Mouse (Mus musculus): ENCODE measurements at regions not wholly inside any gene's neighbourhood (a gene's known extent, or its start where the extent isn't known, plus 50 kb on each side); places are given as distances from the start of the nearest gene placed in this dataset.

- Histone ChIP-seq H3K27me3 (ENCODE audit: control insufficient read depth, insufficient read depth, low read length, poor library complexity, severe bottlenecking) (no peaks in the 10 kb centered on the region; the same call in 1 of the 2 replicates), H3K4me3 (ENCODE audit: low read depth, low read length) (no peak overlapping the region), H3K36me3 (ENCODE audit: control insufficient read depth, insufficient read depth, low read length, poor library complexity, severe bottlenecking) (no peaks in the 10 kb centered on the region), H3K9ac (ENCODE audit: low read depth, poor library complexity, severe bottlenecking) (no peak overlapping the region), H3K27ac (ENCODE audit: insufficient read depth, low read length) (no peak overlapping the region), H3K9me3 (replicated peaks; ENCODE audit: control insufficient read depth, insufficient read depth, low read length, poor library complexity, severe bottlenecking) (no peaks in the 10 kb centered on the region), H3K4me1 (ENCODE audit: control insufficient read depth, insufficient read depth, low read length) (no peaks in the 10 kb centered on the region)
- TF ChIP-seq CTCF (IDR thresholded peaks at IDR 0.05; ENCODE audit: low read depth, low read length): no peak
These were observed 61.6 kb upstream of the Pdc start for GRCm38 (mm10) chr1:150257596-150257995.

GRCm38 (mm10) chr1:150260355-150260754 lies 58.9 kb upstream of the Pdc start:
- Histone ChIP-seq H3K36me3 (ENCODE audit: control insufficient read depth, insufficient read depth, low read length, poor library complexity, severe bottlenecking) (no peaks in the 10 kb centered on the region), H3K4me3 (ENCODE audit: low read depth, low read length) (no peak overlapping the region), H3K27me3 (ENCODE audit: control insufficient read depth, insufficient read depth, low read length, poor library complexity, severe bottlenecking) (no peaks in the 10 kb centered on the region; the same call in 1 of the 2 replicates), H3K27ac (ENCODE audit: insufficient read depth, low read length) (no peak overlapping the region), H3K9me3 (replicated peaks; ENCODE audit: control insufficient read depth, insufficient read depth, low read length, poor library complexity, severe bottlenecking) (no peaks in the 10 kb centered on the region), H3K4me1 (ENCODE audit: control insufficient read depth, insufficient read depth, low read length) (no peaks in the 10 kb centered on the region), H3K9ac (ENCODE audit: low read depth, poor library complexity, severe bottlenecking) (no peak overlapping the region)
- TF ChIP-seq EP300 (IDR thresholded peaks at IDR 0.05; ENCODE audit: insufficient read depth, low read depth, low read length): no peak
- no peak for TF ChIP-seq POLR2A (IDR thresholded peaks at IDR 0.05; ENCODE audit: insufficient read depth, low read length)
- no peak for TF ChIP-seq CTCF (IDR thresholded peaks at IDR 0.05; ENCODE audit: low read depth, low read length)

DNA sequence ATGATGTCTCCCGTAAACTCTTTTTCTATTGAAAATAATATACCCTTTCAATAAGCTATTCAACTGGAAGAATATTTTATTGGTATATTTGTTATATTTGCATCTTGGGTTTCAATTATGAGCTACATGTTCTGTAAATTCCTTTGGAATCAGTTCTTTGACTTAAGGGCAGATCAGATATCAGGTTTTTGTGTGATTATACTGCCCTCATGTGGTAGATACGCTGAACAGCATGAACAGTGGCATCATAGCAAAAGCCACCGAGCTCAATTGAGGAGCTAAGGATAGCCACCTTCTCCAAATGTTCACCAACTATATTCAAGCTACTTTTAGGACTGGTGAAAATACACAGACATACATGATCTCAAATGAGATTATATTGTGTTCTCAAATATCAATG lies 52.7 kb upstream of the Pdc start:
- H3K4me1 ChIP-seq (ENCODE audit: control insufficient read depth, insufficient read depth, low read length): no peaks in the 10 kb centered on the region
- peak; percentile 13 for TF ChIP-seq CTCF (IDR thresholded peaks at IDR 0.05; ENCODE audit: low read depth, low read length)
- no peak for TF ChIP-seq EP300 (IDR thresholded peaks at IDR 0.05; ENCODE audit: insufficient read depth, low read depth, low read length)

GRCm38 (mm10) chr1:150267003-150267402 lies 52.2 kb upstream of the Pdc start:
- H3K9ac ChIP-seq (ENCODE audit: low read depth, poor library complexity, severe bottlenecking): no peak overlapping the region

More for the DNA sequence above, 52.7 kb upstream of the Pdc start:
- H3K27ac ChIP-seq (ENCODE audit: insufficient read depth, low read length): no peak overlapping the region
- H3K36me3 ChIP-seq (ENCODE audit: control insufficient read depth, insufficient read depth, low read length, poor library complexity, severe bottlenecking): no peaks in the 10 kb centered on the region
- no peak overlapping the region for H3K9ac ChIP-seq (ENCODE audit: low read depth, poor library complexity, severe bottlenecking)
- no peaks in the 10 kb centered on the region for H3K27me3 ChIP-seq (ENCODE audit: control insufficient read depth, insufficient read depth, low read length, poor library complexity, severe bottlenecking)
- no peaks in the 10 kb centered on the region for H3K9me3 ChIP-seq (replicated peaks; ENCODE audit: control insufficient read depth, insufficient read depth, low read length, poor library complexity, severe bottlenecking)
- no peak overlapping the region for H3K4me3 ChIP-seq (ENCODE audit: low read depth, low read length)

More at GRCm38 (mm10) chr1:150267003-150267402, 52.2 kb upstream of the Pdc start:
- Histone ChIP-seq H3K9me3 (replicated peaks; ENCODE audit: control insufficient read depth, insufficient read depth, low read length, poor library complexity, severe bottlenecking) (no peaks in the 10 kb centered on the region), H3K4me1 (ENCODE audit: control insufficient read depth, insufficient read depth, low read length) (no peaks in the 10 kb centered on the region), H3K27ac (ENCODE audit: insufficient read depth, low read length) (no peak overlapping the region), H3K36me3 (ENCODE audit: control insufficient read depth, insufficient read depth, low read length, poor library complexity, severe bottlenecking) (no peaks in the 10 kb centered on the region), H3K4me3 (ENCODE audit: low read depth, low read length) (no peak overlapping the region), H3K27me3 (ENCODE audit: control insufficient read depth, insufficient read depth, low read length, poor library complexity, severe bottlenecking) (no peaks in the 10 kb centered on the region)
- TF ChIP-seq EP300 (IDR thresholded peaks at IDR 0.05; ENCODE audit: insufficient read depth, low read depth, low read length): no peak
- TF ChIP-seq CTCF (IDR thresholded peaks at IDR 0.05; ENCODE audit: low read depth, low read length): no peak

All from ES-Bruce4 (cell line).